Mouse (Mus musculus) thymus, adult 2 months (tissue): ENCODE data around the gene Anapc13.

Source experiments
- CTCF ChIP-seq: fragments of 200-500 bp; IDR thresholded peaks from 2 replicates; pipeline ENCODE4 v1.5.1; 2012; ENCODE audit warnings: mild to moderate bottlenecking, control low read depth, low read length, moderate library complexity, borderline replicate concordance; ENCODE audit not compliant: control insufficient read depth, poor library complexity, insufficient read depth; ENCODE audit errors: extremely low read depth
- POLR2A ChIP-seq: fragments of 200-500 bp; IDR thresholded peaks from 2 replicates; pipeline ENCODE4 v1.6.1; 2012; ENCODE audit warnings: mild to moderate bottlenecking, low read length, control low read depth, moderate library complexity; ENCODE audit not compliant: control insufficient read depth, poor library complexity, insufficient read depth; ENCODE audit errors: extremely low read depth

- no peak for TF ChIP-seq CTCF
- no peak for TF ChIP-seq POLR2A
Observed at GRCm38 (mm10) chr9:102645119-102645695, 19.1 kb downstream of the Anapc13 start.
